Mouse (Mus musculus) embryonic fibroblast, embryonic 13.5 days (primary cell): ENCODE data around the gene Chodl. TPM values are rescaled to one million over a fixed set of nuclear protein-coding genes. Genes with fewer than 3 reads are reported as not detected.

Source experiments
- H3K27ac ChIP-seq: 2 replicates; pipeline ENCODE4 v1.5.1; 2012; ENCODE audit warnings: low read length, control low read depth, inconsistent platforms; ENCODE audit not compliant: insufficient read depth
- H3K4me1 ChIP-seq: 2 replicates; pipeline ENCODE4 v1.6.1; 2011; ENCODE audit warnings: low read length; ENCODE audit not compliant: control insufficient read depth, insufficient read depth
- H3K4me3 ChIP-seq: 2 replicates; pipeline ENCODE4 v1.5.1; 2011; ENCODE audit warnings: mild to moderate bottlenecking, control low read depth, low read length; ENCODE audit not compliant: insufficient read depth
- CTCF ChIP-seq: IDR thresholded peaks from 2 replicates; pipeline ENCODE4 v1.5.1; 2011; ENCODE audit warnings: mild to moderate bottlenecking, control low read depth, low read length, moderate library complexity, borderline replicate concordance; ENCODE audit not compliant: insufficient read depth
- POLR2A ChIP-seq: IDR thresholded peaks from 2 replicates; pipeline ENCODE4 v1.6.1; 2011; ENCODE audit warnings: low read depth, mild to moderate bottlenecking, control low read depth, low read length, moderate library complexity
- polyA plus RNA-seq: library from polyadenylated mRNA; stranded (reverse); fragments of >200 nt; gene quantifications from 2 replicates; pipeline ENCODE4 v1.2.4, GENCODE M21; 2011; ENCODE audit warnings: low read depth; ENCODE audit not compliant: missing spikeins, insufficient read length

Chodl gene
- polyA plus RNA-seq = 0.47 and 8.0 TPM in 2 replicates

DNA sequence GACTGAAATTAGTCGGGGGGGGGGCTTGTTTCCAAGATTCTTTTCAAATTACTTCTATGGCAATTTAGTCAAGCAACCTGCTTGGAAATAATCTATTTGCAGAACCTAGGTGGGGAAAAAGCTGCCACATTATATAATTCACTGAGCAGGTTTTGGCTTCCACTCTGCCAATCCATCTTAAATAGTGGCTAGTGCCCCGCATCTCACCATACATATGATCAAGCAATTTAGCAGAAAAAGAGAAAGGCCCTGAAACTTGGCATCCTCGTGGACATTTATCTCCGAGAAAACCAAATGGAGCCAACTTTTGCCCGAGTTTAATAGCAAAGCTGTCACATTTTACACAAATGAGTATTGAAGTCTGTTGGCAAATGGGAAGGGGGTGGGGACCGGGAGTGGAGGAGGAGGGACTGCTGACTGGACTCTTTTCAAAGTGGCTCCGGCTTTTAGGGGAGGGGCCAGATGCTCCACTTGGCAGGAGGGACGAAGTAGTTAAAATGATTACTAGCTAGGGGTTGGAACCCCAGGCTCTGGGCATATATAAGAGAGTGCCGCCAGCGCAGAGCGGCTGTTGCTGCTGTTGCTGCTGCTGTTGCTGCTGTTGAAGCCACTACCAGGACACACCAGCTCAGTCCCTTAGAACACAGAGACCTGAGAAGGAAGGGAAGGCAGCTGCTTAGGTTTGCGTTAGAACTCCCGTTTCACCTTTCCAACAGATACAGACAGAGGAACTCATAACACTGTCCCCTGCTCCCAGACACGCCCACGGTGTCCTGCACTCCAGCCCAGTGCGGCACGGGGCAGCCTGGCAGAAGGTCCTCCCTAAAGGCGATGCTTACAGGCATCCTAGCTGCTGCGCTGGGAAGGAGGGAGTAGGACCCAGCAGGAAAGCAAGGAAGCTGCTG is at the start of gene Chodl:
Chodl (plus strand) TSS at position 567 of the 905 bp plus-strand sequence.
- no peak for TF ChIP-seq CTCF
- no peak for TF ChIP-seq POLR2A
- Histone ChIP-seq H3K4me3 (peak within 1 kb of the TSS; percentile 23), H3K27ac (no peak within 1 kb of the TSS), H3K4me1 (no peaks in the 10 kb centered on the region)

DNA sequence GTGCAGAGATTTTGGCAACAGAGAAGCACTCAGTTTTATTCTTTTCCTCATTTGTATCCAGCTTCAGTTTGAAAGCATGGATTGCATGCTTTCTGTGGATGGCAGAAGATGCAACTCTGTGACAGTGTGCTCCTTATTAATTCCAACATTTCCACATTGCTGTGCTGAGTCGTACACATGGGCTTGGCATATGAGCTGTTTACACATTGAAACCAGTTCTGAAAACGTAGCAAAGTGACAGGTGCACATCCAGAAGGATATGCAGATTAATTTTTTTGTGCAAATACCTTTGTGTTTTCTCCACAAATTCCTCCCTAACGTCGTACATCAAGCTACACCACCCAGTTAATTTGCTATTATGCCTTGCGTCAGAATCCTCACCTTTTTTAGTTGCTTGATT is 8.1 kb upstream of the Chodl start:
- TF ChIP-seq CTCF (no peak), POLR2A (no peak)
- Histone ChIP-seq H3K4me3 (no peak overlapping the region), H3K27ac (no peak overlapping the region), H3K4me1 (no peaks in the 10 kb centered on the region)

GRCm38 (mm10) chr16:78931287-78932025 is 708 bp downstream of the Chodl start:
- TF ChIP-seq CTCF (no peak), POLR2A (no peak)
- H3K4me1 ChIP-seq = no peaks in the 10 kb centered on the region
- no peak overlapping the region for H3K27ac ChIP-seq
- H3K4me3 ChIP-seq = peak overlapping the region; percentile 23

- no peaks in the 10 kb centered on the region for H3K4me1 ChIP-seq
- no peak for TF ChIP-seq CTCF
- TF ChIP-seq POLR2A = no peak
- H3K27ac ChIP-seq = no peak overlapping the region
- no peak overlapping the region for H3K4me3 ChIP-seq
Observed at GRCm38 (mm10) chr16:78934298-78934697, 3.5 kb downstream of the Chodl start.

GRCm38 (mm10) chr16:78937755-78938154 is 7.0 kb downstream of the Chodl start:
- Histone ChIP-seq H3K4me1 (no peaks in the 10 kb centered on the region), H3K4me3 (no peak overlapping the region), H3K27ac (no peak overlapping the region)
- TF ChIP-seq POLR2A (no peak), CTCF (no peak)

DNA sequence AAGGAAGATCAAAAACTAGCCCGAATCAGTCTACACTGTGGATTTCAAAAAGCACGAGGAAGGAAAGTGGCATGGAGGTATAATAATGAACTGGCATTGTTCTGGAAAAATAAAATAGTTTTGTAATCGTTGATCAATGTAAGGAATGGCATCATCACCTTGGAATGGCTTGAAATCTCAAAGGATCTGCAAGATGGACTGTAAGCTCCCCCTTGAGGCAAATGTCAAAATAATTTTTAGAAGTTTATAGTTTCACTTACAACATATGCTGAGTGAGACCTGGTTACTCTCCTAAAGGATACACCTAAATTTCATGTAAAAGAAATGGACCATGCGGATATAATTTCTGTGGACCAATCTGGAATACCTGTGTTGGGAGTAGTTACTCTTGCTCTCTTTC is 19.6 kb downstream of the Chodl start:
- Histone ChIP-seq H3K27ac (no peak overlapping the region), H3K4me1 (no peaks in the 10 kb centered on the region), H3K4me3 (no peak overlapping the region)
- TF ChIP-seq CTCF (no peak), POLR2A (no peak)

DNA sequence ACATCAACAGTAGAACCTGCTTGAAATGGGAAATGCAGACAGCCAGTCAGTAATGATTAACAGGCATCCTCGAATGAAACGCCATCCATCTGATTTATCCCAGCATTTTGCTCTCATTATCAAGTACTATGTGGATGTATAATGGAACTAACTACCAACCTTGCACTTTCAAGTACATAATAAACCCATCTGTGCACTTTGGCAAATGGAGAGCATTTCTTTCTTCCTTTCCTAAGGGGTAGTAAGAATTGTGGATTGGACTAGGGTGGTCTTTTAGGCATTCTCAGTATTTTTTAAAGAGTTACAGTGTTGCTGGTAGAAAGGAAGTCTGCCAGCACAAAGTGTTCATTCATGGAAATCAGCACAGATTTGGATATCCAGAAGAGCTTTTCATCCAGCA is 26.7 kb downstream of the Chodl start:
- H3K27ac ChIP-seq = no peak overlapping the region
- TF ChIP-seq POLR2A (no peak), CTCF (no peak)
- H3K4me1 ChIP-seq = no peaks in the 10 kb centered on the region
- no peak overlapping the region for H3K4me3 ChIP-seq

DNA sequence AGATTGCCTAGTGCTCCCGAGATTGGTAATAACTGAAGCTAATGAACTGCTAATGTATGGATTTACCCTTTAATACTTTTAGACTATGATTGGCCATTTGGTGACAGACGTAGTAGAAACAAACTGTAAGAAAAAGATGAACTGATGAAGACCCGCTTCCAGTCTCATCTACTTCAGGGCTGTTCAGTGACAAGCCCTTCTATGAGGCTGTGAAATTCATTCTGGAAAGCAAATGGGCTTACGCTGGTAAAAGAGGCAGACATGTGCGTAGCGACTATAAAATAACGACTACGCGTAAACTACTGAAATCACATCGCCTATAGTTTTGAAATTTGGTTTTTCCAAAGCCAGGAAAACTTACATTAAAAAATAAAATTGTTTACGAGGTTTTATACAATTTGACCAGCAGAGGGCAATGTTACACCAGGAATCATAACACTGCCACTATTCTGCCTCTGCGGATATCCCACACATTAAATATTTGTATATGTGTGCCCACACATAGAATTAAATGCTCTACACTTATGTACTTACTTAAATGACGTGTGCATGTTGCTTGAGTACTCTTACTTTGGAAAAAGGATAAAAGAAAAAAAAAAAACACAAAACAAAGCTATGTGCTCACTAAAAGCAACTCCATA is 38.5 kb downstream of the Chodl start:
- no peaks in the 10 kb centered on the region for H3K4me1 ChIP-seq

GRCm38 (mm10) chr16:78974099-78974498 is 43.4 kb downstream of the Chodl start:
- no peak overlapping the region for H3K4me3 ChIP-seq
- TF ChIP-seq CTCF (no peak), POLR2A (no peak)
- no peaks in the 10 kb centered on the region for H3K4me1 ChIP-seq
- H3K27ac ChIP-seq = no peak overlapping the region

More for the DNA sequence above, 38.5 kb downstream of the Chodl start:
- Histone ChIP-seq H3K4me3 (no peak overlapping the region), H3K27ac (no peak overlapping the region)
- TF ChIP-seq POLR2A (no peak), CTCF (no peak)
